Mouse (Mus musculus): ENCODE results near the gene Gbp5.

Gbp5 gene

GRCm38 (mm10) chr3:142546690-142547089, 52.9 kb downstream of the Gbp5 start:
- DNase-seq, result no peak

- DNase-seq, result no peak
Observed at GRCm38 (mm10) chr3:142550052-142550676, 56.4 kb downstream of the Gbp5 start.

GRCm38 (mm10) chr3:142554601-142555000, 60.8 kb downstream of the Gbp5 start:
- DNase-seq, result no peak

- DNase-seq, result peak; percentile 51
Observed at GRCm38 (mm10) chr3:142555623-142556022, 61.8 kb downstream of the Gbp5 start.

GRCm38 (mm10) chr3:142559632-142560228, 66.0 kb downstream of the Gbp5 start, which contains the start of gene Gbp3:
Gene Gbp3 (plus strand): TSS chr3:142560026.
- DNase-seq, result peak; percentile 98

GRCm38 (mm10) chr3:142560296-142560948, 66.6 kb downstream of the Gbp5 start:
- peak; percentile 99 for DNase-seq

GRCm38 (mm10) chr3:142561045-142561646, 67.4 kb downstream of the Gbp5 start:
- DNase-seq, result no peak

- DNase-seq, result no peak
Observed at GRCm38 (mm10) chr3:142561666-142562065, 67.9 kb downstream of the Gbp5 start.

- peak; percentile 71 for DNase-seq
Observed at GRCm38 (mm10) chr3:142567490-142567889, 73.7 kb downstream of the Gbp5 start.

GRCm38 (mm10) chr3:142570738-142571137, 77.0 kb downstream of the Gbp5 start:
- peak; percentile 88 for DNase-seq

Measured in heart, adult 11 months (tissue).